Mouse (Mus musculus) kidney, adult 10 weeks (tissue): ENCODE results near the gene Enpp1. TPM values are rescaled to one million over a fixed set of nuclear protein-coding genes. Genes with fewer than 3 reads are reported as not detected.

Experiments
- polyA plus RNA-seq: library from polyadenylated mRNA; stranded (reverse); fragments of 350-450 nt; fragmentation: Illumina TruSeq; extraction: RNeasy Lipid Tissue Mini Kit (QIAGEN cat#74804); gene quantifications from one replicate; pipeline ENCODE4 v1.2.3, GENCODE M21; 2014; ENCODE audit warnings: low read depth, low replicate concordance

The Enpp1 gene
- polyA plus RNA-seq = 51.3 TPM

DNA sequence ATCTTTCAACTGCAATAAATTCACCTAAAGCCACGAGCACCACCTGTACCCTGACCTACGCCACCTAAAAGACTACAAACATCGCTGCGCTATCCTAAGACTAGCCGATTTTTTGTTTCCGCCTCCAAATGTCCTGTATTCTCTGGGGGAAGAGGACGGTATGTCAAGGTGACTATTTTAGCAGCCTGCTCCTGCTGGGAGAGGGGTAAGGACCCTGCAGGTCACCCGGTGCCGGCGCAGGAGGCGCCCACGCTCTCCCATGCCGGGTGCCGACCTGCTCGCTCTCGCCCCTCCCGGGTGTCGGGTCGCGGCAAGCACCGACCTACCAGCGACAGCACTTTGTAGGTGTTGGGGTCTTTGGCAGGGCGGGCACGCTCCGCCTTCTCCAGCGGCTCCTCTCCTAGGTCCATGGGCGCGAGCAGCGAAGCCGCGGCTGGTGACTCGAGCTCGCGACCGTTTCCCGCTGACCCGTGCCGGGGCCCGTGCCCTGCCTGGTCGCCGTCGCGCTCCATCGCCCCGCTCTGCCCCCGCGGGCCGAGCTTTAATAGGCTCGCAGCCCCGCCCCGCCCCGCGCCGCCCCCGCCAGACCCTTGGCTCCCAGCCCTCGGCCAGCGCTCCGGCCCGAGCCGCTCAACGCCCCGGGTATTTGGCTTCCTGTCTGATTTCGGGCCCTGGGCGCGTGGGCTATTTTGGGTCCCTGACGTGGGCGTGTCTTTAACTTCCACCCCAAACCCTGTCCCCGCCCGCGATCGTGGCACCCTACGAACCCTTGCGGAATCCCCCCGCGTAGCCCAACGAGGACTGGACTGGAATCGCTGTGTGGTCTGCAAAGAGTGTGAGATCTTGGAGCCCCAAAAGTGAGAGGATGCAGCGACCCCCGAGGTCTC lies at the start of gene Enpp1:
Gene Enpp1, minus strand, starts transcription at position 680 of the 887 bp plus-strand sequence.

DNA sequence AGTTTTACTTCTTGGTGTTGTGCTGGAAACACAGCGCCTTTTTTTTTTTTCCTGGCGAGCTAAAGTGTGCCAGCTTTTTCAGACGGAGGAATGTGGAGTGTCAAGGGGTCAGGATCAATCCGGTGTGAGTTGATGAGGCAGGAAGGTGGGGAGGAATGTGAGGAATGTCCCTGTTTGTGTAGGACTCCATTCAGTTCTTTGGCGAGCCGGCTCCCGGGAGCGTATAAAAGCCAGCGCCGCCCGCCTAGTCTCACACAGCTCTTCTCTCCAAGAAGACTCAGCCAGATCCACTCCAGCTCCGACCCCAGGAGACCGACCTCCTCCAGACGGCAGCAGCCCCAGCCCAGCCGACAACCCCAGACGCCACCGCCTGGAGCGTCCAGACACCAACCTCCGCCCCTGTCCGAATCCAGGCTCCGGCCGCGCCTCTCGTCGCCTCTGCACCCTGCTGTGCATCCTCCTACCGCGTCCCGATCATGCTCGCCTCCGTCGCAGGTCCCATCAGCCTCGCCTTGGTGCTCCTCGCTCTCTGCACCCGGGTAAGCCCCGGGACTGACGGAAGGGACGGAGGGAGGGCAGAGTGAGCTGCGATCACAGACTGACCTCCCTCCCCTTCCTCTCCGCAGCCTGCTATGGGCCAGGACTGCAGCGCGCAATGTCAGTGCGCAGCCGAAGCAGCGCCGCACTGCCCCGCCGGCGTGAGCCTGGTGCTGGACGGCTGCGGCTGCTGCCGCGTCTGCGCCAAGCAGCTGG lies 116.5 kb downstream of the Enpp1 start, which contains the start of gene Ccn2:
Gene Ccn2, plus strand, starts transcription at position 193 of the 753 bp plus-strand sequence.

Other genes with a start within 250 kb of the Enpp1 start
- 174 TPM for gene Ccn2, start 116.7 kb downstream of the Enpp1 start, polyA plus RNA-seq
- gene Enpp3, start 130.7 kb upstream of the Enpp1 start, polyA plus RNA-seq = 49.7 TPM
- 22.9 TPM for gene Med23, start 157.8 kb upstream of the Enpp1 start, polyA plus RNA-seq
- gene Arg1, start 215.3 kb upstream of the Enpp1 start, polyA plus RNA-seq = not detected